8 mouse cellular contexts compared by ENCODE assay signal in genomic region chr16:30069950-30070770, GRCm38 (mm10). TPM values are rescaled to one million over a fixed set of nuclear protein-coding genes. Genes with fewer than 3 reads are reported as not detected.
A peak's percentile ranks its signal among the peaks of the same experiment; 100 is the strongest.
DNase-seq lines count a peak whose midpoint lies in the region.

No protein-coding gene starts in this region.

- H3K36me3 ChIP-seq in midbrain, embryonic 10.5 days: peaks cover 4% of the 10 kb centered on the region; the same call in 1 of the 2 replicates

- H3K4me1 ChIP-seq in midbrain, embryonic 10.5 days: peaks cover 56% of the 10 kb centered on the region

- DNase-seq in ZHBTc4 (ENCODE audit: low read depth, low spot score): peak; percentile 72
- DNase-seq in cerebellum, postnatal 36 days: peak; percentile 63 to 78
- DNase-seq in gastrocnemius, postnatal 10 days: peak; percentile 86
- peak; percentile 60 for DNase-seq in induced T-regulatory cell, adult 2 months (ENCODE audit: low read depth)
- DNase-seq in left cerebral cortex, postnatal 4 days: peak; percentile 82
- peak; percentile 76 for DNase-seq in midbrain, embryonic 10.5 days (ENCODE audit: low spot score)
- peak; percentile 30 for DNase-seq in spleen, adult 12 weeks (ENCODE audit: low spot score)
- no peak for DNase-seq in c-Kit-positive CD71-positive TER-119-positive erythroid progenitor cells, embryonic 14.5 days (ENCODE audit: low spot score)

- no peaks in the 10 kb centered on the region for H3K9me3 ChIP-seq in midbrain, embryonic 10.5 days (replicated peaks)

- intact Hi-C loops in left cerebral cortex, postnatal 4 days (cut with DNase I): loop anchor here (5.0 to 10.0 kb wide), 4 partner anchors 115 to 428 kb away; no protein-coding TSS in a partner anchor

- peak overlapping the region; percentile 61 for H3K4me3 ChIP-seq in midbrain, embryonic 10.5 days

- peaks cover 73% of the 10 kb centered on the region for H3K27me3 ChIP-seq in midbrain, embryonic 10.5 days (ENCODE audit: low read depth, poor library complexity, severe bottlenecking)

- H3K27ac ChIP-seq in midbrain, embryonic 10.5 days (replicated peaks): peak overlapping the region; percentile 89

- under 1% methylated on average over 81 of the region's 82 CpGs for WGBS in midbrain, embryonic 10.5 days

RNA-seq across cellular contexts. Expression of gene Hes1, which starts 6.0 kb away (rescaled TPM):
- total RNA-seq in gastrocnemius, postnatal 10 days (2021): 10 to 100 TPM; 19.1 to 24.6 TPM
- 10 to 100 TPM; 15.9 to 19.1 TPM for total RNA-seq in left cerebral cortex, postnatal 4 days (2021)
- 32.2 and 42.5 TPM in 2 replicates for polyA plus RNA-seq in midbrain, embryonic 10.5 days (2016; fragmentation: Nextera tagmentation; extraction: Ambion mirVana)
